20 mouse cellular contexts compared by ENCODE assay signal in genomic region chr9:84038946-84039345, GRCm38 (mm10).
DNase-seq lines count a peak whose midpoint lies in the region; ATAC-seq and TF ChIP-seq lines count a peak whose summit lies in the region.
"Had no signal": no experiment of that assay in that cellular context is flagged by ENCODE, and none has a peak within 500 bp of the region (broad histone marks: within the 10 kb centered on the region; RNA-seq: fewer than 3 reads in every experiment).

No protein-coding gene starts in this region.

- no peaks in the 10 kb centered on the region for H3K36me3 ChIP-seq in lung, postnatal 0 days (ENCODE audit: insufficient read depth, low read length)
- H3K36me3 ChIP-seq in midbrain, embryonic 11.5 days (ENCODE audit: control insufficient read depth, insufficient read depth, low read length): no peaks in the 10 kb centered on the region
- no peaks in the 10 kb centered on the region for H3K36me3 ChIP-seq in midbrain, postnatal 0 days (ENCODE audit: insufficient read depth, low read length)
- no peaks in the 10 kb centered on the region for H3K36me3 ChIP-seq in splenic B cell, adult 2 months (ENCODE audit: control insufficient read depth, insufficient read depth, low read length, poor library complexity, severe bottlenecking)
- H3K36me3 ChIP-seq: embryonic facial prominence, embryonic 10.5 days; embryonic facial prominence, embryonic 12.5 days; forebrain, embryonic 15.5 days had no signal

- WGBS in lung, postnatal 0 days: 51% methylated on average over 4 of the region's 4 CpGs
- 86% methylated on average over 4 of the region's 4 CpGs for WGBS in midbrain, embryonic 11.5 days
- WGBS in midbrain, postnatal 0 days: 93% methylated on average over 4 of the region's 4 CpGs

- no peak for TF ChIP-seq CTCF in lung, postnatal 0 days (IDR thresholded peaks at IDR 0.05)
- no peak for TF ChIP-seq CTCF in midbrain, postnatal 0 days (IDR thresholded peaks at IDR 0.05)

- H3K27ac ChIP-seq in lung, postnatal 0 days (ENCODE audit: low read length): no peak overlapping the region
- H3K27ac ChIP-seq in midbrain, embryonic 11.5 days (ENCODE audit: low read depth, low read length): no peak overlapping the region
- no peak overlapping the region for H3K27ac ChIP-seq in midbrain, postnatal 0 days (ENCODE audit: low read depth, low read length)
- H3K27ac ChIP-seq: embryonic facial prominence, embryonic 10.5 days; embryonic facial prominence, embryonic 12.5 days; forebrain, embryonic 13.5 days; forebrain, embryonic 15.5 days had no signal

- no peaks in the 10 kb centered on the region for H3K4me1 ChIP-seq in lung, postnatal 0 days (ENCODE audit: insufficient read depth, low read depth, low read length)
- H3K4me1 ChIP-seq in midbrain, embryonic 11.5 days (ENCODE audit: control insufficient read depth, insufficient read depth, low read length): no peaks in the 10 kb centered on the region
- no peaks in the 10 kb centered on the region for H3K4me1 ChIP-seq in midbrain, postnatal 0 days (ENCODE audit: insufficient read depth, low read length)

- no peak overlapping the region for H3K9ac ChIP-seq in lung, postnatal 0 days (replicated peaks; ENCODE audit: low read depth)
- no peak overlapping the region for H3K9ac ChIP-seq in midbrain, embryonic 11.5 days (ENCODE audit: low read length)
- H3K9ac ChIP-seq in midbrain, postnatal 0 days (replicated peaks; ENCODE audit: low read length, poor library complexity, severe bottlenecking): no peak overlapping the region
- H3K9ac ChIP-seq: embryonic facial prominence, embryonic 12.5 days; forebrain, embryonic 13.5 days; forebrain, embryonic 15.5 days had no signal

- peak; percentile 71 for DNase-seq in lung, postnatal 0 days (ENCODE audit: low spot score)
- no peak for DNase-seq in lung, postnatal 14 days
- DNase-seq in midbrain, embryonic 11.5 days (ENCODE audit: low spot score, missing footprints): peak; percentile 12
- no peak for DNase-seq in midbrain, postnatal 0 days (ENCODE audit: low spot score)
- peak; percentile 15 for DNase-seq in splenic B cell, adult 2 months (ENCODE audit: low read depth, low spot score)
- DNase-seq in spleen, postnatal 10 days (ENCODE audit: low spot score in 2 of 2): no peak
- DNase-seq: adrenal gland, adult 2 months; adrenal gland, postnatal 10 days; adrenal gland, postnatal 25 days; cerebellum, adult 11-12 months; cerebellum, adult 2 months; cerebellum, adult 9-10 months; cerebellum, postnatal 10 days; cerebellum, postnatal 25 days had no signal

- no peak overlapping the region for H3K4me2 ChIP-seq in lung, postnatal 0 days (replicated peaks; ENCODE audit: low read depth, low read length)
- no peak overlapping the region for H3K4me2 ChIP-seq in midbrain, embryonic 11.5 days
- H3K4me2 ChIP-seq in midbrain, postnatal 0 days (ENCODE audit: low read depth, low read length, poor library complexity, severe bottlenecking): no peak overlapping the region
- H3K4me2 ChIP-seq: embryonic facial prominence, embryonic 12.5 days; forebrain, embryonic 13.5 days; forebrain, embryonic 15.5 days had no signal

- no peak for TF ChIP-seq EP300 in lung, postnatal 0 days (IDR thresholded peaks at IDR 0.05)

- ATAC-seq in lung, postnatal 0 days: peak; percentile 88
- ATAC-seq in midbrain, embryonic 11.5 days (ENCODE audit: low FRiP score): no peak
- no peak for ATAC-seq in midbrain, postnatal 0 days (ENCODE audit: low FRiP score)
- ATAC-seq in megakaryocyte, adult 5-6 weeks (ENCODE audit: poor library complexity, severe bottlenecking): peak; percentile 52; the same call in 1 of the 2 replicates
- no peak for ATAC-seq in cerebellum, adult (ENCODE audit: insufficient number of reproducible peaks, low FRiP score, low TSS enrichment)
- ATAC-seq: forebrain, embryonic 13.5 days; forebrain, embryonic 15.5 days had no signal

- H3K9me3 ChIP-seq in lung, postnatal 0 days (ENCODE audit: low read length): no peaks in the 10 kb centered on the region
- H3K9me3 ChIP-seq in midbrain, embryonic 11.5 days (ENCODE audit: control insufficient read depth, low read length): no peaks in the 10 kb centered on the region
- no peaks in the 10 kb centered on the region for H3K9me3 ChIP-seq in midbrain, postnatal 0 days (ENCODE audit: low read length)
- H3K9me3 ChIP-seq: embryonic facial prominence, embryonic 10.5 days; embryonic facial prominence, embryonic 12.5 days; forebrain, embryonic 13.5 days; forebrain, embryonic 15.5 days had no signal

- no peak overlapping the region for H3K4me3 ChIP-seq in lung, postnatal 0 days (ENCODE audit: low read depth, low read length)
- H3K4me3 ChIP-seq in midbrain, embryonic 11.5 days (ENCODE audit: low read depth, low read length): no peak overlapping the region
- no peak overlapping the region for H3K4me3 ChIP-seq in midbrain, postnatal 0 days (ENCODE audit: low read depth, low read length)
- H3K4me3 ChIP-seq: embryonic facial prominence, embryonic 10.5 days; embryonic facial prominence, embryonic 12.5 days; forebrain, embryonic 13.5 days; forebrain, embryonic 15.5 days had no signal

- H3K27me3 ChIP-seq in lung, postnatal 0 days (replicated peaks; ENCODE audit: insufficient read depth, low read length): no peaks in the 10 kb centered on the region
- no peaks in the 10 kb centered on the region for H3K27me3 ChIP-seq in midbrain, embryonic 11.5 days (ENCODE audit: control insufficient read depth, insufficient read depth, low read length)
- H3K27me3 ChIP-seq in midbrain, postnatal 0 days (ENCODE audit: insufficient read depth, low read length): no peaks in the 10 kb centered on the region
- no peaks in the 10 kb centered on the region for H3K27me3 ChIP-seq in splenic B cell, adult 2 months (ENCODE audit: control insufficient read depth, insufficient read depth, low read length, poor library complexity, severe bottlenecking)
- H3K27me3 ChIP-seq: embryonic facial prominence, embryonic 12.5 days; forebrain, embryonic 13.5 days; forebrain, embryonic 15.5 days had no signal

Comparison
In these comparisons a context has a peak if more than half of its experiments do, and no peak if none do; other contexts are left out.
1. DNase-seq: peak in lung, postnatal 0 days (single experiment), midbrain, embryonic 11.5 days (single experiment) and splenic B cell, adult 2 months (single experiment); none in lung, postnatal 14 days (single experiment), midbrain, postnatal 0 days (single experiment) and spleen, postnatal 10 days (0 of 2).
2. ATAC-seq: peak in lung, postnatal 0 days (single experiment) and megakaryocyte, adult 5-6 weeks (single experiment); none in midbrain, embryonic 11.5 days (single experiment), midbrain, postnatal 0 days (single experiment) and cerebellum, adult (single experiment).